Mouse (Mus musculus) midbrain, postnatal 0 days (tissue): ENCODE measurements at regions not wholly inside any gene's neighbourhood (a gene's known extent, or its start where the extent isn't known, plus 50 kb on each side); places are given as distances from the start of the nearest gene placed in this dataset.
"Not testable (repeated sequence)": the region's sequence is repeated elsewhere in the genome, so short reads cannot be mapped to it uniquely, and the experiment has no call there.

ENCODE experiments used
- ATAC-seq: fragments of 200-750 bp; cut with Nextera tagmentation; 2 replicates; pipeline ENCODE4 v1.8.0; 2017; ENCODE audit warnings: moderate number of reproducible peaks, mild to moderate bottlenecking, moderate TSS enrichment, moderate library complexity; ENCODE audit not compliant: low FRiP score
- DNase-seq: peaks from one replicate; pipeline ENCODE4 v3.0.0-alpha.2; 2015; ENCODE audit warnings: low spot score
- H3K27ac ChIP-seq: fragments of 300-500 bp; sonication (generic); 2 replicates; pipeline ENCODE4 v1.5.1; 2014; ENCODE audit warnings: low read depth, mild to moderate bottlenecking, low read length, mixed read lengths
- H3K27me3 ChIP-seq: fragments of 300-500 bp; sonication (generic); 2 replicates; pipeline ENCODE4 v1.6.1; 2014; ENCODE audit warnings: low read length, control low read depth, mixed read lengths; ENCODE audit not compliant: insufficient read depth
- H3K36me3 ChIP-seq: fragments of 300-500 bp; sonication (generic); 2 replicates; pipeline ENCODE4 v1.6.1; 2014; ENCODE audit warnings: low read length, control low read depth, mixed read lengths; ENCODE audit not compliant: insufficient read depth
- H3K4me1 ChIP-seq: fragments of 300-500 bp; sonication (generic); 2 replicates; pipeline ENCODE4 v1.6.1; 2014; ENCODE audit warnings: mild to moderate bottlenecking, control low read depth, antibody characterized with exemption, low read length, mixed read lengths; ENCODE audit not compliant: insufficient read depth
- H3K4me2 ChIP-seq: fragments of 300-500 bp; sonication (generic); 2 replicates; pipeline ENCODE4 v1.6.1; 2014; ENCODE audit warnings: low read depth, mild to moderate bottlenecking, low read length, mixed read lengths; ENCODE audit not compliant: poor library complexity, severe bottlenecking
- H3K4me3 ChIP-seq: fragments of 300-500 bp; sonication (generic); 2 replicates; pipeline ENCODE4 v1.5.1; 2014; ENCODE audit warnings: low read depth, mild to moderate bottlenecking, low read length, moderate library complexity
- H3K9ac ChIP-seq: fragments of 300-500 bp; sonication (generic); replicated peaks from 2 replicates; pipeline ENCODE4 v1.6.1; 2014; ENCODE audit warnings: mild to moderate bottlenecking, low read length, moderate library complexity, mixed read lengths; ENCODE audit not compliant: poor library complexity, severe bottlenecking
- H3K9me3 ChIP-seq: fragments of 300-500 bp; sonication (generic); 2 replicates; pipeline ENCODE4 v1.6.1; 2016; ENCODE audit warnings: low read length, control low read depth
- CTCF ChIP-seq: IDR thresholded peaks from 2 replicates; pipeline ENCODE4 v1.5.1; 2016; ENCODE audit warnings: antibody characterized with exemption, mild to moderate bottlenecking
- WGBS: fragments of 180-500 bp; shearing (Covaris S2); extraction: QIAGEN DNeasy Blood & Tissue Kit; methylation state at CpG from one replicate; pipeline ENCODE4 v1.1.7; 2014; 5-methylcytosine and 5-hydroxymethylcytosine counted together

DNA sequence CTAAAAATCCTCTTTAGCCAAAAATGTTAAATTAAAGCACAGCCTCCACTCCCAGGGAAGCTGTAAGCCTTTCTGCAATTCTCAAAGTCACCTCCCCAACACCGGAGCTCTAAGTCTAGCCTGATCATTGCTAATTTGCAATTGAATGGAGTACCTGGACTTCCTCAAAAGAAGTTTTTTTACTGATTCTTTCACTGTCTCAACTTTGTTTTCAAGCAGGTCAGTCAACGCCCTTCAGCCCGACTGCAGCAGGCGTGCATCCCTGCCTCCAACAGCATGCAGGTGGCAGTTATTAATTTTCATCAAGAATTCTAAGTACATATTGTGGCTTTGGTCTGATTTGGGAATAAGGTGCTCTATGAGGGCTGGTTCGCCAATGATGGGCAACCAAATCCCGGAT lies 589.0 kb upstream of the Cadm2 start:
- WGBS, result 88% methylated on average over 6 of the region's 6 CpGs
- not testable (repeated sequence) for H3K4me3 ChIP-seq, H3K27me3 ChIP-seq, H3K9me3 ChIP-seq, H3K9ac ChIP-seq, DNase-seq, H3K4me1 ChIP-seq, H3K36me3 ChIP-seq, ATAC-seq, H3K4me2 ChIP-seq, H3K27ac ChIP-seq

DNA sequence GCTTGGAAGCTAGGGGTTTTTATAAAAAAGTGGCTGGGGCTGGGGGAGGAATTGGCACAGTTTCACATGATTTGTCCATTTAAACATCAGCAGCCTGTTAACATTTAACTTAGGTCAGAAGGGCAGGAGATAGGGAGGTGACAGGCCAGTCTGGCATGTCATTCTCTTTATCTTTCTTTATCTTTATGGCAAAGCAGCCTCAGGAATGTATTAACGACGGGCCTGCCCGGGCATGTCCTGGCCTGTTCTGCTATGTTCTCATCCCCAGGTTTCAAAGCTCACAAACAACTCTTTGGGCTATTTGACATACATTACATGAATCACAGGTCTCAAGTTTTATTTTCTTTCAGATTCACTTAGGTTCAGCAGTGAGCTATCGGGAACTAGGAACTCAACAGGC lies 584.2 kb upstream of the Cadm2 start:
- H3K9me3 ChIP-seq, DNase-seq, H3K4me3 ChIP-seq, H3K4me2 ChIP-seq, H3K4me1 ChIP-seq, ATAC-seq, H3K27me3 ChIP-seq, H3K9ac ChIP-seq, H3K27ac ChIP-seq, H3K36me3 ChIP-seq: not testable (repeated sequence)
- 90% methylated on average over 4 of the region's 4 CpGs for WGBS

DNA sequence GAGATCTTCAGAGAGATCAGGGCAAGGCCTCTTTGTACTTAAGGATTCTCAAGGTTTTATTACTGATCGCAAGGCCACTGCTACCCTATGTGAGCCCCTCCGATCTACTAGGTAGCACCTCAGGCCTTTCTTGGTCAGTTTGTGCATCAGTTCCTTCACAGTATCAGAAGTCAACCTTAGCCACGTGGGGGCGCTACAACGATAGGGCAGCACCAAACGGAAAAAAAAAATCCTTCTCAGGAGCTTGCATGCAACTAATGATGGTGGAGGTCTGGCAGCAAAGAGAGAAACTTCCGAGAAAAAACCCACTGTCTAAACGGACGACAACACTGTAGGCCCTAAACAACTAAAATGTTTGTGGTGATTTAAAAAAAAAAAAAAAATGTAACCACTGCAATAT lies 543.9 kb upstream of the Cadm2 start:
- Histone ChIP-seq H3K4me1 (no peaks in the 10 kb centered on the region), H3K9me3 (no peaks in the 10 kb centered on the region), H3K27me3 (no peaks in the 10 kb centered on the region), H3K4me2 (no peak overlapping the region), H3K9ac (no peak overlapping the region), H3K4me3 (no peak overlapping the region), H3K36me3 (no peaks in the 10 kb centered on the region), H3K27ac (no peak overlapping the region)
- DNase-seq, result no peak
- 41% methylated on average over 9 of the region's 9 CpGs for WGBS
- ATAC-seq, result no peak
- peak; percentile 15; the same call in 1 of the 2 replicates for TF ChIP-seq CTCF

DNA sequence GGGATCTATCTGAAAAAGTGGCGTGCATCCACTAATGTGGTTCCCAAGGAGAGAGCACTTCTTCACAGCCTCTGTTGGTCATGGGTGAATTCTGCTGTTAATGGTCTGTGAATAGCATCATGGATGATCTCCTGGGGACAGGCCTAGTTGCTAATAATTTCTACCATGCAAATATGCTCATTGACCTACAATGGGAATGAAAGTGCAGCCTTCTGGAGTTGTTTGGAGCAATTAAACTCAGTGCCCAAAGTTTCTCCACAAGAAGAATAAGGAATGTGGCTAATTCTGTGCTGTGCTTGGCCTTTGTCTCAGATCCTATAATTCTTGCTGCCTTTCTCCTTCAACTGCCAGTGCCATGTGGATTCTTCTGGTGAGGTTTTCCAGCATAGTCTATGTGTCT lies 532.8 kb upstream of the Cadm2 start:
- DNase-seq (no peak), ATAC-seq (no peak)
- Histone ChIP-seq H3K9ac (no peak overlapping the region), H3K27me3 (no peaks in the 10 kb centered on the region), H3K27ac (no peak overlapping the region), H3K4me2 (no peak overlapping the region), H3K9me3 (no peaks in the 10 kb centered on the region), H3K4me3 (no peak overlapping the region), H3K36me3 (no peaks in the 10 kb centered on the region), H3K4me1 (no peaks in the 10 kb centered on the region)
- TF ChIP-seq CTCF, result no peak
- 91% methylated on average over 1 of the region's 1 CpGs for WGBS
